Mouse (Mus musculus): ENCODE measurements around the gene Ppp4r2. TPM values are rescaled to one million over a fixed set of nuclear protein-coding genes. Genes with fewer than 3 reads are reported as not detected.

Gene Ppp4r2
- polyA plus RNA-seq, 1 experiment: 19.1 TPM

DNA sequence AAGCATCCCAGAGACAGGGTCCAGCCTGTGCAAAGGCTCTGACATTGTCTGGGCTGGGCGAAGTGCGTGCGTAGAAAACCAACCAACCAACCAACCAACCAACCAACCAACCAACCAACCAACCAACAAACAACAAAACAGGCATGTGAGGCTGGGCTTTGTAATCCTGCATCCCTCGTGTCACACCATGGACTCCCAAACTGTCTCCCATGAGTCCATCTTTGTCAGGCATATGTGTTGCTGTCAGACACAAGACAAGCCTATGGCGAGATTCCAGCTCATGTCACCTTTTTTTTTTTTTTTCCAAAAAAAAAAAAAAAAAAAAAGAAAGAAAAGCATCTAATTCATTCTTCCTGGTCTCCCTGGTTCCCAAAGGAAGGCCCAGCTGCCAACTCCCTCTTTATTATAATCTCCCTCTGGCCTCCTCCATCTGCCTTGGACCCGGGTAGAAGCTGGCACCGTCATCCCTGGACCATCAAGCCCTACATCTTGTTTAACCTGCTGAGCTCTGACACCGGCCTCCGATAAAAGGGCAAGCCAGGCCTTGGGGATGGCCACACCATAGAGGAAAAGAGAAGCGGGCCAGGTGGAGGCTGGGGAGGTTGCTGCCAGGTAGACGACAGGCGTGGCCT is 51.3 kb downstream of the Ppp4r2 start:
- H3K4me3 ChIP-seq: no peak overlapping the region
- H3K79me2 ChIP-seq (ENCODE audit: control insufficient read depth, insufficient read depth): no peaks in the 10 kb centered on the region
- TF ChIP-seq SRF (IDR thresholded peaks at IDR 0.05; ENCODE audit: control insufficient read depth, insufficient read length, low read depth) (no peak), MYOG (IDR thresholded peaks at IDR 0.05; ENCODE audit: control insufficient read depth in 1 of 3, insufficient read depth in 1 of 3, insufficient read length in 2 of 3, low read depth in 2 of 3) (no peak), MAX (IDR thresholded peaks at IDR 0.05; ENCODE audit: low read depth) (no peak), E2F4 (IDR thresholded peaks at IDR 0.05; ENCODE audit: insufficient read depth) (no peak), POLR2A (IDR thresholded peaks at IDR 0.05; ENCODE audit: insufficient read length, low read depth) (no peak)

DNA sequence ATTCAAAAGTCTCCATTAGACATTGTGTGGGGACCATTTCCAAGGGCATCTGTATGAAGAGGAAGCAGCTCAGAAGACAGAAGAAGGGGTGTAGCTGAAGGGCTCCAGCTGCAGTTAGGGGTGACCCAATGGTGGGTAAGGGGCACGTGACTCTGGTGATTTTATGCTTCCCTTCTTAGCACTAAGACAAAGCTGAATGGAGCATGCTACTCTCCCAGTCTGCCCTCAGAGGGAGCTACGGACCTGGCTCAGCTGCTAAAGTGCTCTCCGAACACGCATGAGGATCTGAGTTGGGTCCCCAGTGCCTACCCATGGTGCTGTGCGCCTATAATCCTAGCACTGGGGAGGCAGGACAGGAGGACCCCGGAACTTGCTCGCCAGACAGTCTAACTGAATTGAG is 52.0 kb downstream of the Ppp4r2 start:
- H3K4me2 ChIP-seq (ENCODE audit: low read depth): no peak overlapping the region
- H3K4me3 ChIP-seq: no peak overlapping the region
- TF ChIP-seq TCF12 (IDR thresholded peaks at IDR 0.05; ENCODE audit: insufficient read depth, poor library complexity, severe bottlenecking): no peak
- no peak for TF ChIP-seq TCF3 (IDR thresholded peaks at IDR 0.05; ENCODE audit: insufficient read length, low read depth)
- no peak for TF ChIP-seq MYOD1 (IDR thresholded peaks at IDR 0.05; ENCODE audit: control insufficient read depth in 1 of 3, insufficient read length in 2 of 3, low read depth in 2 of 3)
- no peak for TF ChIP-seq REST (IDR thresholded peaks at IDR 0.05; ENCODE audit: insufficient read depth, insufficient read length)
- TF ChIP-seq SRF (IDR thresholded peaks at IDR 0.05; ENCODE audit: control insufficient read depth, insufficient read length, low read depth): no peak
- no peak for TF ChIP-seq CEBPB (IDR thresholded peaks at IDR 0.05; ENCODE audit: insufficient read depth, poor library complexity, severe bottlenecking)
- TF ChIP-seq MAX (IDR thresholded peaks at IDR 0.05; ENCODE audit: low read depth): no peak
- no peak for TF ChIP-seq MYOG (IDR thresholded peaks at IDR 0.05; ENCODE audit: control insufficient read depth in 1 of 3, insufficient read depth in 1 of 3, insufficient read length in 2 of 3, low read depth in 2 of 3)
- TF ChIP-seq E2F4 (IDR thresholded peaks at IDR 0.05; ENCODE audit: insufficient read depth): no peak
- no peak for TF ChIP-seq POLR2A (IDR thresholded peaks at IDR 0.05; ENCODE audit: insufficient read length, low read depth)
- no peak for TF ChIP-seq USF1 (IDR thresholded peaks at IDR 0.05; ENCODE audit: low read depth)
- TF ChIP-seq POLR2AphosphoS2 (IDR thresholded peaks at IDR 0.05; ENCODE audit: insufficient read length, low read depth): no peak
- peaks cover 14% of the 10 kb centered on the region for H3K27me3 ChIP-seq (ENCODE audit: control insufficient read depth, insufficient read depth, insufficient read length)
- no peaks in the 10 kb centered on the region for H3K79me2 ChIP-seq (ENCODE audit: control insufficient read depth, insufficient read depth)
- no peak overlapping the region for H3ac ChIP-seq (ENCODE audit: control insufficient read depth, insufficient read length)
- no peaks in the 10 kb centered on the region for H3K36me3 ChIP-seq (ENCODE audit: control insufficient read depth, insufficient read depth)

More for the DNA sequence above, 51.3 kb downstream of the Ppp4r2 start:
- Histone ChIP-seq H3K27me3 (ENCODE audit: control insufficient read depth, insufficient read depth, insufficient read length) (peaks cover 13% of the 10 kb centered on the region), H3K36me3 (ENCODE audit: control insufficient read depth, insufficient read depth) (no peaks in the 10 kb centered on the region), H3K4me2 (ENCODE audit: low read depth) (no peak overlapping the region), H3ac (ENCODE audit: control insufficient read depth, insufficient read length) (no peak overlapping the region)

DNA sequence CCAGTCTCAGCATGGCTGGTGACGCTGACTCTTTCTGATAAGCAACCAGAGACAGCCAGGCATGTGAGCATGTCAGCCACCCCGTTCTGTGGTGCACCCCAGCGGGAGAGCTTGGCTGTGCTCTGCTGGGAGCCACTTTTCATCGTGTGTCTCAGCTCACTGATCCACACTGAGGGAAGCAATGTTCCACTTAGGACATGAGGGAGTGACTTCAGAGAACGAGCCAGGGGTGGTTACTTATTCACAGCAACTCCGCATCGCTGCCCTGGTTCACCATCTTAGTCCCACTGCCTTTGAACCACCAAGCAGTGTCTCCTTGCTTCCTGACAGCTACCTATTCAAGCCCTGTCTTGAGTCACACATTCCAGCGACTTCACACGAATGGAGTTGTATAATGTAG is 53.6 kb downstream of the Ppp4r2 start:
- Histone ChIP-seq H3K4me2 (ENCODE audit: low read depth) (no peak overlapping the region), H3K79me2 (ENCODE audit: control insufficient read depth, insufficient read depth) (no peaks in the 10 kb centered on the region), H3K4me3 (no peak overlapping the region), H3K27me3 (ENCODE audit: control insufficient read depth, insufficient read depth, insufficient read length) (peaks cover 26% of the 10 kb centered on the region), H3K36me3 (ENCODE audit: control insufficient read depth, insufficient read depth) (no peaks in the 10 kb centered on the region), H3ac (ENCODE audit: control insufficient read depth, insufficient read length) (no peak overlapping the region)
- TF ChIP-seq TCF12 (IDR thresholded peaks at IDR 0.05; ENCODE audit: insufficient read depth, poor library complexity, severe bottlenecking): no peak
- no peak for TF ChIP-seq POLR2A (IDR thresholded peaks at IDR 0.05; ENCODE audit: insufficient read length, low read depth)
- no peak for TF ChIP-seq MYOD1 (IDR thresholded peaks at IDR 0.05; ENCODE audit: control insufficient read depth in 1 of 3, insufficient read length in 2 of 3, low read depth in 2 of 3)
- no peak for TF ChIP-seq CEBPB (IDR thresholded peaks at IDR 0.05; ENCODE audit: insufficient read depth, poor library complexity, severe bottlenecking)
- no peak for TF ChIP-seq POLR2AphosphoS2 (IDR thresholded peaks at IDR 0.05; ENCODE audit: insufficient read length, low read depth)
- TF ChIP-seq USF1 (IDR thresholded peaks at IDR 0.05; ENCODE audit: low read depth): no peak
- TF ChIP-seq E2F4 (IDR thresholded peaks at IDR 0.05; ENCODE audit: insufficient read depth): no peak
- no peak for TF ChIP-seq MAX (IDR thresholded peaks at IDR 0.05; ENCODE audit: low read depth)
- no peak for TF ChIP-seq REST (IDR thresholded peaks at IDR 0.05; ENCODE audit: insufficient read depth, insufficient read length)

DNA sequence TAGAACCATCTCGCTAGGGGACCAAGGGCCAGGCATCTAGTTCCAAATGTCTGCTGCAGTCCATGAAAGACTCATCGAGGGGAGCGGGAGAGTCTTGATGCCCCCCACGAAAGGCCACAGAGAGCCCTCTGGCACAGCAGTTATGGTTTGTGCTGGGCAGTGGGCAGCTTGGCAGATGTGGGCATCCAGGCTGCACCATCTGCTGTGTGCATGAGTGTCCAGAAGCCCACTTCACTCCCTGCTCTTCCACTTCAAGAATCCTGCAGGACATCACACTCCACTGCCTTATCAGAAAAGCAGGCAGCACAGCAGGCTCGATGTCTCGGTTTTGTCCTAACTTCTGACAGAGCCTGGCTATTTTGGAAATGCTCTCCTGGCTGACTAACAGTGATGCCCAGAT is 55.9 kb downstream of the Ppp4r2 start:
- Histone ChIP-seq H3K27me3 (ENCODE audit: control insufficient read depth, insufficient read depth, insufficient read length) (peaks cover 34% of the 10 kb centered on the region), H3K36me3 (ENCODE audit: control insufficient read depth, insufficient read depth) (no peaks in the 10 kb centered on the region), H3K4me3 (no peak overlapping the region), H3K4me2 (ENCODE audit: low read depth) (no peak overlapping the region), H3K79me2 (ENCODE audit: control insufficient read depth, insufficient read depth) (no peaks in the 10 kb centered on the region), H3ac (ENCODE audit: control insufficient read depth, insufficient read length) (no peak overlapping the region)
- TF ChIP-seq MYOD1 (IDR thresholded peaks at IDR 0.05; ENCODE audit: control insufficient read depth in 1 of 3, insufficient read length in 2 of 3, low read depth in 2 of 3) (no peak), SRF (IDR thresholded peaks at IDR 0.05; ENCODE audit: control insufficient read depth, insufficient read length, low read depth) (no peak), MYOG (IDR thresholded peaks at IDR 0.05; ENCODE audit: control insufficient read depth in 1 of 3, insufficient read depth in 1 of 3, insufficient read length in 2 of 3, low read depth in 2 of 3) (no peak), CEBPB (IDR thresholded peaks at IDR 0.05; ENCODE audit: insufficient read depth, poor library complexity, severe bottlenecking) (no peak), REST (IDR thresholded peaks at IDR 0.05; ENCODE audit: insufficient read depth, insufficient read length) (no peak), TCF12 (IDR thresholded peaks at IDR 0.05; ENCODE audit: insufficient read depth, poor library complexity, severe bottlenecking) (no peak), POLR2A (IDR thresholded peaks at IDR 0.05; ENCODE audit: insufficient read length, low read depth) (no peak), POLR2AphosphoS2 (IDR thresholded peaks at IDR 0.05; ENCODE audit: insufficient read length, low read depth) (no peak), E2F4 (IDR thresholded peaks at IDR 0.05; ENCODE audit: insufficient read depth) (no peak), TCF3 (IDR thresholded peaks at IDR 0.05; ENCODE audit: insufficient read length, low read depth) (no peak), MAX (IDR thresholded peaks at IDR 0.05; ENCODE audit: low read depth) (no peak)

DNA sequence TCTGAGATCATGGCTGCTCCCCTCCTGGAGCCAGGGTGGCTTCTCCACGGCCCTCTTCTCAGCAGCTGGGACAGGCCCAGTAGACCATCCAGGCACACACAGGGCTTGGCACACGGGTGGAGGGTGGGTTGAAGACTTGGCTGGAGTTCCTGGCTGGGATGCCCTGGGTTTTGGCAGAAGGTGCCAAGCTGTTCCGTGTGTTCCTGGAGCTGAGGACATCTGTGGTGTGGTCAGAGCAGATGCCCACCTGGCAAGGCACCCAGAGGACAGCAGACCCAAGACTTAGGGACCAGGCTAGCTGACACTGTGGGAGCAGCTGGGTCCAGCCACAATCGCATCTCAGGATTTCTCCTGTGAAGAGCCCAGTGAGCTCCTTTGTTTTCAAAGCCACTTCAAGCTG is 59.1 kb downstream of the Ppp4r2 start:
- no peak overlapping the region for H3ac ChIP-seq (ENCODE audit: control insufficient read depth, insufficient read length)
- peaks cover 40% of the 10 kb centered on the region for H3K27me3 ChIP-seq (ENCODE audit: control insufficient read depth, insufficient read depth, insufficient read length)
- H3K36me3 ChIP-seq (ENCODE audit: control insufficient read depth, insufficient read depth): no peaks in the 10 kb centered on the region
- TF ChIP-seq MYOG (IDR thresholded peaks at IDR 0.05; ENCODE audit: control insufficient read depth in 1 of 3, insufficient read depth in 1 of 3, insufficient read length in 2 of 3, low read depth in 2 of 3): peak in 1 of 3 experiments; percentile 18
- TF ChIP-seq MYOD1 (IDR thresholded peaks at IDR 0.05; ENCODE audit: control insufficient read depth in 1 of 3, insufficient read length in 2 of 3, low read depth in 2 of 3): peak in 1 of 3 experiments; percentile 26
- no peak for TF ChIP-seq MAX (IDR thresholded peaks at IDR 0.05; ENCODE audit: low read depth)
- no peak for TF ChIP-seq USF1 (IDR thresholded peaks at IDR 0.05; ENCODE audit: low read depth)
- no peak overlapping the region for H3K4me2 ChIP-seq (ENCODE audit: low read depth)
- H3K4me3 ChIP-seq: no peak overlapping the region
- no peaks in the 10 kb centered on the region for H3K79me2 ChIP-seq (ENCODE audit: control insufficient read depth, insufficient read depth)
